ENCODE assay signal across 9 mouse cellular contexts in genomic region chr6:34708650-34709265, GRCm38 (mm10).
DNase-seq lines count a peak whose midpoint lies in the region; ATAC-seq lines count a peak whose summit lies in the region.
"Had no signal": no experiment of that assay in that cellular context is flagged by ENCODE, and none has a peak within 500 bp of the region (broad histone marks: within the 10 kb centered on the region; RNA-seq: fewer than 3 reads in every experiment).

No protein-coding gene starts in this region.

- H3K4me2 ChIP-seq in embryonic facial prominence, embryonic 12.5 days (replicated peaks) = peak overlapping the region; percentile 70
- H3K4me2 ChIP-seq in hindbrain, embryonic 12.5 days (replicated peaks) = peak overlapping the region; percentile 67
- peak overlapping the region; percentile 75 for H3K4me2 ChIP-seq in midbrain, embryonic 13.5 days (replicated peaks)

- H3K9me3 ChIP-seq in embryonic facial prominence, embryonic 12.5 days = peaks cover 12% of the 10 kb centered on the region; the same call in 1 of the 2 replicates
- no peaks in the 10 kb centered on the region for H3K9me3 ChIP-seq in hindbrain, embryonic 12.5 days (replicated peaks)
- H3K9me3 ChIP-seq in midbrain, embryonic 13.5 days = peaks cover 3% of the 10 kb centered on the region; the same call in 1 of the 2 replicates

- no peaks in the 10 kb centered on the region for H3K27me3 ChIP-seq in embryonic facial prominence, embryonic 12.5 days
- no peaks in the 10 kb centered on the region for H3K27me3 ChIP-seq in hindbrain, embryonic 12.5 days
- no peaks in the 10 kb centered on the region for H3K27me3 ChIP-seq in midbrain, embryonic 13.5 days

- H3K27ac ChIP-seq in embryonic facial prominence, embryonic 12.5 days = peak overlapping the region; percentile 98
- peak overlapping the region; percentile 71 for H3K27ac ChIP-seq in hindbrain, embryonic 12.5 days
- H3K27ac ChIP-seq in midbrain, embryonic 13.5 days = peak overlapping the region; percentile 77
- H3K27ac ChIP-seq: macrophage had no signal

- 0 out of 2 replicates have a peak, but pooled peaks cover 7% of the 10 kb centered on the region for H3K36me3 ChIP-seq in embryonic facial prominence, embryonic 12.5 days
- H3K36me3 ChIP-seq in hindbrain, embryonic 12.5 days = no peaks in the 10 kb centered on the region
- H3K36me3 ChIP-seq in midbrain, embryonic 13.5 days = no peaks in the 10 kb centered on the region; the same call in 1 of the 2 replicates

- peaks cover 55% of the 10 kb centered on the region for H3K4me1 ChIP-seq in embryonic facial prominence, embryonic 12.5 days
- peaks cover 30% of the 10 kb centered on the region for H3K4me1 ChIP-seq in hindbrain, embryonic 12.5 days
- peaks cover 32% of the 10 kb centered on the region for H3K4me1 ChIP-seq in midbrain, embryonic 13.5 days (replicated peaks)

- peak; percentile 89 for DNase-seq in 3T3-L1 (ENCODE audit: low read depth, low spot score)
- DNase-seq in adrenal gland, adult (ENCODE audit: inconsistent age in 2 of 2, low spot score in 1 of 2) = peak; percentile 53 to 76
- peak; percentile 15 for DNase-seq in left cerebral cortex, adult 8-10 months (ENCODE audit: low spot score in 2 of 2)
- DNase-seq in frontal cortex, adult 2 months (ENCODE audit: extremely low spot score in 1 of 2, low spot score in 1 of 2) = no peak

- WGBS in embryonic facial prominence, embryonic 12.5 days = 16% methylated on average over 13 of the region's 13 CpGs
- 15% methylated on average over 13 of the region's 13 CpGs for WGBS in hindbrain, embryonic 12.5 days
- 17% methylated on average over 13 of the region's 13 CpGs for WGBS in midbrain, embryonic 13.5 days

- peak overlapping the region; percentile 61 for H3K4me3 ChIP-seq in embryonic facial prominence, embryonic 12.5 days
- H3K4me3 ChIP-seq in hindbrain, embryonic 12.5 days = peak overlapping the region; percentile 61
- H3K4me3 ChIP-seq in midbrain, embryonic 13.5 days (replicated peaks) = peak overlapping the region; percentile 58

- ATAC-seq in embryonic facial prominence, embryonic 12.5 days (ENCODE audit: insufficient number of reproducible peaks, insufficient read depth, low FRiP score, low TSS enrichment) = peak; percentile 29; the same call in 1 of the 2 replicates
- peak; percentile 76 for ATAC-seq in hindbrain, embryonic 12.5 days (ENCODE audit: low FRiP score)
- peak; percentile 73 for ATAC-seq in midbrain, embryonic 13.5 days
- ATAC-seq in activated CD4-positive, CD25-positive, alpha-beta regulatory T cell, adult 4 months = no peak

- peak overlapping the region; percentile 74 for H3K9ac ChIP-seq in embryonic facial prominence, embryonic 12.5 days
- peak overlapping the region; percentile 74 for H3K9ac ChIP-seq in hindbrain, embryonic 12.5 days
- H3K9ac ChIP-seq in midbrain, embryonic 13.5 days (replicated peaks) = peak overlapping the region; percentile 84

Comparison
In these comparisons a context has a peak if more than half of its experiments do, and no peak if none do; other contexts are left out.
1. DNase-seq: peak in 3T3-L1 (single experiment), adrenal gland, adult (2 of 2) and left cerebral cortex, adult 8-10 months (2 of 2); none in frontal cortex, adult 2 months (0 of 2).
2. Peak in every context shown above with its lines, with median percentiles within 50 percentile points of each other: H3K27ac ChIP-seq, H3K4me2 ChIP-seq, H3K4me3 ChIP-seq and H3K9ac ChIP-seq.